Mouse (Mus musculus) kidney, adult 2 months (tissue): Measurements from ENCODE around the gene Sult1a1.

Source experiments
- CTCF ChIP-seq: fragments of 200-500 bp; conservative IDR thresholded peaks from 2 replicates; pipeline ENCODE4 v1.5.1; 2011; ENCODE audit warnings: low read depth, mild to moderate bottlenecking, control low read depth, low read length, moderate library complexity, mixed read lengths; ENCODE audit not compliant: insufficient read depth, insufficient read length
- POLR2A ChIP-seq: fragments of 200-500 bp; IDR thresholded peaks from one replicate; pipeline ENCODE4 v1.6.1; 2011; ENCODE audit warnings: low read depth, low read length, control low read depth

DNA sequence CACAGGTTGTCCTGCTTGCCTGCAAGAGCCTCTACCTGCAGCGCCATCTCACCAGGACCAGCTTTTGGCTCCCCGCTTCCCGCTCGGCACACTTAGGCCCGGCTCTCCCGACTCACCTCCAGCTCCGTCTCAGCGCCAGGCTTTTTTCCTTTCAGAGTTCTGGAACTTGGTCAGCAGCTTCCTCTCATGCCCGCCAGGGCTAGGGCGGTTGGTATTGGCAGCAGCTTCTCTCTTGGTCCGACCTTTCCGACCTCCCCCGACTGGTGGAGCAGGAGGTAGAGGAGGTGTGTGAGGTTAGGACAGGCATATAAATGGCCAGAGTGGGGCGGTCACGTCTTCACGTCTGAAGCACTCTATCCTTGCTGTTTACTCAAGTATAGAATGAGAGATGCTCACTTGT, 51.5 kb downstream of the Sult1a1 start:
- TF ChIP-seq CTCF (no peak), POLR2A (no peak)
